Mouse (Mus musculus) ES-CJ7 (cell line): Measurements from ENCODE around the gene Tamm41.
A peak's percentile ranks its signal among the peaks of the same experiment; 100 is the strongest.

Experiments
- DNase-seq: peaks from one replicate; pipeline ENCODE4 v3.0.0; 2011; ENCODE audit warnings: low read depth, low spot score

The Tamm41 gene

GRCm38 (mm10) chr6:114974331-114974730, 63.3 kb downstream of the Tamm41 start:
- peak; percentile 22 for DNase-seq

GRCm38 (mm10) chr6:114972988-114973387, 64.7 kb downstream of the Tamm41 start:
- no peak for DNase-seq

- DNase-seq: peak; percentile 60
Observed at GRCm38 (mm10) chr6:114970895-114971294, 66.8 kb downstream of the Tamm41 start.

- DNase-seq: peak; percentile 9
Observed at GRCm38 (mm10) chr6:114970386-114970785, 67.3 kb downstream of the Tamm41 start.

- DNase-seq: peak; percentile 69
Observed at GRCm38 (mm10) chr6:114969213-114970120, 68.2 kb downstream of the Tamm41 start, which contains the start of gene Vgll4. TSS of gene Vgll4 (minus strand) at chr6:114969994.

- peak; percentile 96 for DNase-seq
Observed at GRCm38 (mm10) chr6:114968361-114969212, 69.1 kb downstream of the Tamm41 start.

DNA sequence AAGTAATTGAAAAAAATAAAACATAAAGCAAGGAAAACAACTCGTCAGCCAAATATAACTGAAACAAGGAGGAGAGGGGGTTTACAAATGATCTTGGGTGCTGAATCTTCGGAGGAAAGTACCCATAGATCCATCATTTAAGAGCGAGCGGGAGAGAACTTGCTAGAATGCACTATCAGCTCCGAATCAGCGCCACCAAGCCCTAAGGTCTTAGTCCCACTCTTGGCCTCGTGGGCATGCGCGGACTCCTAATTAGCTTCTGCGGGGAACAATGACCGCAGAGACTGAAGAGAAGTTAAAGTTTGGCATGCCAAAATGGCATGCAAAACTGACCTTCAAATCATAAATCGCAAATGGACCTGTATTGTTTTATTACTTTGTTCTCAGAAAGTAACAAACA, 70.1 kb downstream of the Tamm41 start:
- no peak for DNase-seq

GRCm38 (mm10) chr6:114966396-114967154, 71.1 kb downstream of the Tamm41 start:
- no peak for DNase-seq

GRCm38 (mm10) chr6:114965802-114966201, 71.9 kb downstream of the Tamm41 start:
- no peak for DNase-seq

DNA sequence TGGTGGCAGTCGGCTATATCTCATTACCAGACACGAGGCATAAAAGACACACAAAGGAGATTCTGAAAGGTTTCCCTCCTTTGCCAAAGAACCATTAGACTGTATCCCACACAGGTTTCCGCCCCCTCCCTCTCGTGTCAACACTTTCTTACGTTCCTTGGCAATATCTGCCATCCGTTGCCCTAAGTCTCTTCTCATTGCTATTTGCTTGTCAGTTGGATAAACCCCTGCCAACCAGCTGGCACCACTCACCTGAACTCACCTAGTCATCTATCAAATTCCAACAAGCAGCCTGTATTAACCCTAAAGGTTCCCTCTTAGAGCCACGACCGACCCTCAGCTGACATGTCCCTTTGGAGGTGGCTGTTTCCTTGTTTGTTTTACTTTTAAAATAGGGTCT, 72.3 kb downstream of the Tamm41 start:
- no peak for DNase-seq

DNA sequence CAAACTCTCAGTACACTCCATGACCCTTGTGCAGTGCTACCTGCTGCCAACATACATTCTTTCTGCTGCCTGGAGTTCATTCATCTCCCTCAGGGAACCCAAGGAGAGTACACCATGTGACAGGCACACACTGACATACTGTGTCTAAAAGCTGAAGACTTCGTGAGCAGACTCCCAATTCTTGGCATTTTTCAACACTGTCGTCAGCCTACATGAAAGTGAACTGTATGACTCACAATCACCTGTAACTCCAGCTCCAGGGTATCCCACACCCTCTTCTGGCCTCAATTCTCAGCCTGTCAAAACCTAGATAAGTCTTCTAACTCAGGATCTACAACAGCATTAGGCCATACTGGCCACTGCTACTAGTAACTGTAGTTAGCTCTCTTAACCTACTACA, 73.4 kb downstream of the Tamm41 start:
- DNase-seq: no peak

GRCm38 (mm10) chr6:114963636-114964035, 74.0 kb downstream of the Tamm41 start:
- DNase-seq: no peak

GRCm38 (mm10) chr6:114961276-114962068, 76.2 kb downstream of the Tamm41 start:
- no peak for DNase-seq

DNA sequence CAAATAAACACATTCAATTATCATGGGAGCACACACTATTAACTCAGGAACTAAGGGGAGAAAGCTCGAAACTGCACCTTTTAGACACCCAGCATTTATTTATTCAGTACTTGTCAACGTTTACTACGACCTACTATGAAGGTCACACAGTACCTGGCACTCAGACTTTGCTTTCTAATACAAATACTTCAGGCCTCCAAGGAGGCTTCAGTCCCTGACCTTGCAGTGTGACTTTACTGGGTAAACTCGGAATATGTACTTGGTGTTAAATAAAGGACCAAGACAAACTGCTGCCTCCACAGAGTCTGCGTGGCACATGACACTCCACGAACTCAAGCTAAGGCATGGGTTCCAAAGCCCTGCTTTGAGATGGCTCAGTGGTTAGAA, 78.7 kb downstream of the Tamm41 start:
- no peak for DNase-seq

DNA sequence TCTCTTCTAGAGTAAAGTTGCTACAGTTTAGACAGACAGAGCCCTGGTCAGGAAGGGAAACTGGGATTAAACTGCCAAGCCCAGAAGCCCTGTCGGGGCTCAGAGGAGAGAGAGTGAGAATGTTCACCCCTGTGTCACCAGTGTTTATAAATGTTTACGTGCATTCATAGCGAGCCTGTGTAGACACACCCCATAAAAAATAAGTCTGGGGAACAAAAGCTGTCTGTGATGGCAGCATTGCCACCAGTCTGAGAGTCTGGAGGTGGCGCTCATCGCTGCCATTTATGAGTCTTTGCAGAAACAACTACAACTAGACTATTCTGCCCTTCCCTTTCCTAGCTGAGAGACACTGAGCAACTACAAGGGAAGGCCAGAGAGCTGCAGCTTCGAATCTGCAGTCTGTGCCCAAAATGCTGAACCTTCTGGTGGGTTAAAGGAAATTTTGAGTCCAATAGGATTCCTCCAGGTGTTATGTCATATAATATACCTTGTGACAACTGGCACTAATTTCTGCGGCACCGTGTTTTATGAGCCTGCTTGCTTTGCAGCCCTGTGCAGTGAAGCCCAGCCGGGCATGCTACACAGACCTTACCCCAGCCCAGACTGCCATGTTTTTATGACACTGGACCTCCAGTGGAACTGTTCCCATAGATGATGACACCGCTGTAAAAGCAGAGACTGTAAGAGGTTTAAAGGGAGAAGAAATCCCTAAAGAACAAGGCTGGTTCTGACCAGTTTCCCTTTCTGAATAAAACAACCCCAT, 79.2 kb downstream of the Tamm41 start:
- no peak for DNase-seq

DNA sequence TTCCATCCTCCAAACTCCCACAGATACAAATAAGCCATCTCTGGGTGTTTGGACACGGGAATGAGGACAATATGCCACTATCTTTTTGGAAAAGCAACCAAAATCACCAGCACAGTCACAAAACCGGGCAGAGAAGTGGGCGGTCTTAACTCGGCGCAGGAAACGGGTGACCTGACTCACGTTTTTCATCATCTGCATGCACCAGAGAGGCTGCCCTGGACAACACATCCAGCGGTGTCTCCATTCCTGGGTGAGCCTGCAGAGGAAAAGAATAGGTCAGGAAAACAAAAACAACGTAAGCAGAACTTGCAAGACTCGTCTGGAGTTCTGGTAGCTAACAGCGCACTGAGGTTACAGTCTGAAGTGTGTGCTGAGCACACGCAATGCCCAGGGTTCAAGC, 79.9 kb downstream of the Tamm41 start:
- DNase-seq: no peak

GRCm38 (mm10) chr6:114954496-114954895, 83.2 kb downstream of the Tamm41 start:
- DNase-seq: peak; percentile 35
